Mouse (Mus musculus): ENCODE data around the gene S100a13. TPM values are rescaled to one million over a fixed set of nuclear protein-coding genes. Genes with fewer than 3 reads are reported as not detected.

S100a13 gene
- polyA plus RNA-seq, 1 experiment from 2014 or later, result 19.6 TPM

GRCm38 (mm10) chr3:90560008-90560628, 45.9 kb downstream of the S100a13 start, which contains the start of gene S100a3:
Gene S100a3, plus strand, starts transcription at chr3:90560578.
- Histone ChIP-seq H3K27me3 (ENCODE audit: control insufficient read depth, insufficient read depth, low read depth, low read length) (no peaks in the 10 kb centered on the region), H3K4me2 (ENCODE audit: low read depth, low read length) (no peak within 1 kb of the TSS), H3K4me3 (ENCODE audit: low read depth, low read length) (no peak within 1 kb of the TSS), H3K4me1 (ENCODE audit: control insufficient read depth, low read depth, low read length) (no peaks in the 10 kb centered on the region), H3K9me3 (replicated peaks; ENCODE audit: control insufficient read depth, low read length) (no peaks in the 10 kb centered on the region), H3K36me3 (ENCODE audit: control insufficient read depth, insufficient read depth) (no peaks in the 10 kb centered on the region), H3K27ac (ENCODE audit: low read length) (no peak within 1 kb of the TSS), H3K9ac (ENCODE audit: low read depth, low read length) (no peak within 1 kb of the TSS)
- ATAC-seq (ENCODE audit: low read depth), result no peak
- WGBS (ENCODE audit: insufficient replicate concordance), result 53% methylated on average over 6 of the region's 6 CpGs

Other genes starting within 250 kb of the S100a13 start
- 2.3 and 2.8 TPM in 2 replicates for gene Dennd4b, start 249.2 kb upstream of the S100a13 start, polyA plus RNA-seq (2015; fragmentation: Nextera tagmentation; extraction: Ambion mirVana)
- 3.2 and 3.9 TPM in 2 replicates for gene Gatad2b, start 221.3 kb upstream of the S100a13 start, polyA plus RNA-seq (2015; fragmentation: Nextera tagmentation; extraction: Ambion mirVana)
- gene Slc27a3, start 124.5 kb upstream of the S100a13 start, polyA plus RNA-seq (2015; fragmentation: Nextera tagmentation; extraction: Ambion mirVana), result 1.1 and 1.5 TPM in 2 replicates
- 6.7 and 7.2 TPM in 2 replicates for gene Ints3, start 80.8 kb upstream of the S100a13 start, polyA plus RNA-seq (2015; fragmentation: Nextera tagmentation; extraction: Ambion mirVana)
- gene Npr1, start 48.6 kb upstream of the S100a13 start, polyA plus RNA-seq (2015; fragmentation: Nextera tagmentation; extraction: Ambion mirVana), result 4.1 and 4.3 TPM in 2 replicates
- 44.8 and 48.7 TPM in 2 replicates for gene Ilf2, start 38.3 kb upstream of the S100a13 start, polyA plus RNA-seq (2015; fragmentation: Nextera tagmentation; extraction: Ambion mirVana)
- 17.8 and 18.2 TPM in 2 replicates for gene Snapin, start 23.4 kb upstream of the S100a13 start, polyA plus RNA-seq (2015; fragmentation: Nextera tagmentation; extraction: Ambion mirVana)
- 38.8 and 41.2 TPM in 2 replicates for gene Chtop, start 4.9 kb upstream of the S100a13 start, polyA plus RNA-seq (2015; fragmentation: Nextera tagmentation; extraction: Ambion mirVana)
- gene S100a1, start within 50 bp of the S100a13 start, polyA plus RNA-seq (2015; fragmentation: Nextera tagmentation; extraction: Ambion mirVana), result 26.5 and 33.8 TPM in 2 replicates
- gene S100a14, start 12.4 kb downstream of the S100a13 start, polyA plus RNA-seq (2015; fragmentation: Nextera tagmentation; extraction: Ambion mirVana), result 0.09 TPM in 1 of 2 replicates, not detected in the other
- gene S100a16, start 22.8 kb downstream of the S100a13 start, polyA plus RNA-seq (2015; fragmentation: Nextera tagmentation; extraction: Ambion mirVana), result 31.5 and 34.8 TPM in 2 replicates
- not detected in 2 replicates for gene S100a3, start 46.1 kb downstream of the S100a13 start, polyA plus RNA-seq (2015; fragmentation: Nextera tagmentation; extraction: Ambion mirVana)
- gene S100a2, start 75.8 kb downstream of the S100a13 start, polyA plus RNA-seq (2015; fragmentation: Nextera tagmentation; extraction: Ambion mirVana), result not detected in 2 replicates
- gene Gm42674, start 87.5 kb downstream of the S100a13 start, polyA plus RNA-seq (2015; fragmentation: Nextera tagmentation; extraction: Ambion mirVana), result not detected in 2 replicates
- 2.2 and 2.5 TPM in 2 replicates for gene S100a4, start 89.3 kb downstream of the S100a13 start, polyA plus RNA-seq (2015; fragmentation: Nextera tagmentation; extraction: Ambion mirVana)
- not detected in 2 replicates for gene S100a5, start 94.1 kb downstream of the S100a13 start, polyA plus RNA-seq (2015; fragmentation: Nextera tagmentation; extraction: Ambion mirVana)
- 18.6 and 18.7 TPM in 2 replicates for gene S100a6, start 98.4 kb downstream of the S100a13 start, polyA plus RNA-seq (2015; fragmentation: Nextera tagmentation; extraction: Ambion mirVana)
- 0.06 TPM in 1 of 2 replicates, not detected in the other for gene S100a7a, start 139.6 kb downstream of the S100a13 start, polyA plus RNA-seq (2015; fragmentation: Nextera tagmentation; extraction: Ambion mirVana)
- gene S100a8, start 154.5 kb downstream of the S100a13 start, polyA plus RNA-seq (2015; fragmentation: Nextera tagmentation; extraction: Ambion mirVana), result 2,698 and 2,791 TPM in 2 replicates
- gene S100a9, start 181.3 kb downstream of the S100a13 start, polyA plus RNA-seq (2015; fragmentation: Nextera tagmentation; extraction: Ambion mirVana), result 1,737 and 1,805 TPM in 2 replicates
- 0.06 TPM in 1 of 2 replicates, not detected in the other for gene Pglyrp4, start 212.5 kb downstream of the S100a13 start, polyA plus RNA-seq (2015; fragmentation: Nextera tagmentation; extraction: Ambion mirVana)